Comparison of ENCODE assay signal across 10 mouse cellular contexts in genomic region chr13:111984081-111984574, GRCm38 (mm10).
DNase-seq lines count a peak whose midpoint lies in the region; ATAC-seq and TF ChIP-seq lines count a peak whose summit lies in the region.
"Had no signal": no experiment of that assay in that cellular context is flagged by ENCODE, and none has a peak within 500 bp of the region (broad histone marks: within the 10 kb centered on the region; RNA-seq: fewer than 3 reads in every experiment).

No protein-coding gene starts in this region.

- in situ Hi-C loops in CH12.LX (cut with MboI; ENCODE audit: low pct_ligation_motif_present, low pct_unique_long_range_greater_than_20kb, low sequenced_read_pairs): loop anchor here (10.0 kb wide), 2 partner anchors 169 to 271 kb away; no protein-coding TSS in a partner anchor

- intact Hi-C loops in left cerebral cortex, postnatal 10 days (cut with DNase I): no loop called here
- intact Hi-C loops in heart, postnatal 36 days (cut with DNase I): no loop called here

- TF ChIP-seq CTCF in CH12.LX (conservative IDR thresholded peaks at IDR 0.05 in 1 of 2, IDR thresholded peaks at IDR 0.05 in 1 of 2; ENCODE audit: low read depth in 2 of 2, low read length in 2 of 2): no peak

- no peak for TF ChIP-seq EP300 in CH12.LX (IDR thresholded peaks at IDR 0.05; ENCODE audit: low read length)

- dilution Hi-C loops in CH12.LX (cut with MboI; ENCODE audit: extremely low pct_ligation_motif_present, extremely low pct_unique_long_range_greater_than_20kb, low sequenced_read_pairs): no loop called here

- TF ChIP-seq POLR2A in CH12.LX (IDR thresholded peaks at IDR 0.05; ENCODE audit: low read depth, low read length): no peak

- peaks cover 30% of the 10 kb centered on the region for H3K4me1 ChIP-seq in lung, embryonic 15.5 days
- H3K4me1 ChIP-seq in CH12.LX (ENCODE audit: control insufficient read depth in 1 of 2, insufficient read depth in 2 of 2): peaks cover 16 to 62% of the 10 kb centered on the region in 2 experiments
- H3K4me1 ChIP-seq in intestine, embryonic 15.5 days (replicated peaks): peaks cover 18% of the 10 kb centered on the region

- H3K4me2 ChIP-seq in lung, embryonic 15.5 days: no peak overlapping the region
- peak overlapping the region; percentile 34 for H3K4me2 ChIP-seq in CH12.LX (ENCODE audit: insufficient read depth, low read depth, poor library complexity, severe bottlenecking)
- H3K4me2 ChIP-seq in intestine, embryonic 15.5 days (replicated peaks): no peak overlapping the region
- H3K4me2 ChIP-seq: heart, embryonic 15.5 days; neural tube, embryonic 15.5 days had no signal

- no peaks in the 10 kb centered on the region for H3K79me2 ChIP-seq in CH12.LX (replicated peaks; ENCODE audit: control insufficient read depth, extremely low read depth, insufficient read depth, poor library complexity, severe bottlenecking)

- H3K27ac ChIP-seq in lung, embryonic 15.5 days: no peak overlapping the region
- no peak overlapping the region for H3K27ac ChIP-seq in CH12.LX (ENCODE audit: insufficient read depth, low read depth)
- no peak overlapping the region for H3K27ac ChIP-seq in intestine, embryonic 15.5 days
- H3K27ac ChIP-seq: heart, embryonic 15.5 days; liver, embryonic 14.5 days; neural tube, embryonic 15.5 days had no signal

- H3K4me3 ChIP-seq in lung, embryonic 15.5 days: no peak overlapping the region
- H3K4me3 ChIP-seq in CH12.LX (replicated peaks in 1 of 3; ENCODE audit: low read depth in 2 of 3, low read length in 2 of 3, poor library complexity in 1 of 3): no peak overlapping the region
- no peak overlapping the region for H3K4me3 ChIP-seq in intestine, embryonic 15.5 days (replicated peaks)
- H3K4me3 ChIP-seq: heart, embryonic 15.5 days; neural tube, embryonic 15.5 days had no signal

- no peak for DNase-seq in lung, postnatal 14 days
- no peak for DNase-seq in CH12.LX (ENCODE audit: extremely low read depth)
- peak; percentile 59 to 75 for DNase-seq in thymus, adult 18-20 months
- no peak for DNase-seq in left cerebral cortex, postnatal 10 days (ENCODE audit: extremely low spot score in 1 of 2, low spot score in 2 of 2)
- no peak for DNase-seq in heart, postnatal 36 days

- H3K36me3 ChIP-seq in lung, embryonic 15.5 days: no peaks in the 10 kb centered on the region
- no peaks in the 10 kb centered on the region for H3K36me3 ChIP-seq in CH12.LX (replicated peaks in 1 of 2; ENCODE audit: control insufficient read depth in 1 of 2, insufficient read depth in 1 of 2, low read length in 1 of 2)
- no peaks in the 10 kb centered on the region for H3K36me3 ChIP-seq in intestine, embryonic 15.5 days
- H3K36me3 ChIP-seq: heart, embryonic 15.5 days; neural tube, embryonic 15.5 days had no signal

- WGBS in lung, embryonic 15.5 days: 31% methylated on average over 10 of the region's 10 CpGs
- WGBS in intestine, embryonic 15.5 days: 49% methylated on average over 10 of the region's 10 CpGs

- no peak for TF ChIP-seq RAD21 in CH12.LX (IDR thresholded peaks at IDR 0.05; ENCODE audit: low read depth, low read length)

- no peaks in the 10 kb centered on the region for H3K9me3 ChIP-seq in lung, embryonic 15.5 days
- H3K9me3 ChIP-seq in CH12.LX (replicated peaks; ENCODE audit: low read length): no peaks in the 10 kb centered on the region
- H3K9me3 ChIP-seq in intestine, embryonic 15.5 days: no peaks in the 10 kb centered on the region
- H3K9me3 ChIP-seq: heart, embryonic 15.5 days; neural tube, embryonic 15.5 days had no signal

- H3K9ac ChIP-seq in lung, embryonic 15.5 days: no peak overlapping the region
- no peak overlapping the region for H3K9ac ChIP-seq in CH12.LX (ENCODE audit: insufficient read depth, low read depth)
- H3K9ac ChIP-seq in intestine, embryonic 15.5 days: no peak overlapping the region
- H3K9ac ChIP-seq: heart, embryonic 15.5 days; liver, embryonic 14.5 days; neural tube, embryonic 15.5 days had no signal

- H3K27me3 ChIP-seq in lung, embryonic 15.5 days: no peaks in the 10 kb centered on the region
- no peaks in the 10 kb centered on the region for H3K27me3 ChIP-seq in CH12.LX (replicated peaks)
- H3K27me3 ChIP-seq in intestine, embryonic 15.5 days (replicated peaks): no peaks in the 10 kb centered on the region
- H3K27me3 ChIP-seq: neural tube, embryonic 15.5 days had no signal

- peak; percentile 62; the same call in 1 of the 2 replicates for ATAC-seq in lung, embryonic 15.5 days (ENCODE audit: borderline replicate concordance, extremely low read depth, low FRiP score, low TSS enrichment)
- ATAC-seq in intestine, embryonic 15.5 days: peak; percentile 62

TF ChIP-seq in CH12.LX, 34 proteins besides CTCF, POLR2A, EP300 and RAD21:
- TF ChIP-seq MAZ (IDR thresholded peaks at IDR 0.05; ENCODE audit: low read depth, low read length) (no peak), ZKSCAN1 (IDR thresholded peaks at IDR 0.05; ENCODE audit: borderline replicate concordance, low read depth, low read length) (no peak), POLR2AphosphoS2 (IDR thresholded peaks at IDR 0.05; ENCODE audit: low read depth, low read length) (no peak), MAX (IDR thresholded peaks at IDR 0.05; ENCODE audit: low read length) (peak; percentile 45; the same call in 1 of the 2 replicates), ELF1 (IDR thresholded peaks at IDR 0.05; ENCODE audit: low read depth, low read length) (0 out of 2 replicates have a peak, but pooled peaks have one; percentile 20), HCFC1 (IDR thresholded peaks at IDR 0.05; ENCODE audit: low read depth, low read length) (peak; percentile 31; the same call in 1 of the 2 replicates), ZC3H11A (IDR thresholded peaks at IDR 0.05; ENCODE audit: low read depth, low read length) (no peak), NRF1 (IDR thresholded peaks at IDR 0.05; ENCODE audit: low read depth, low read length) (no peak), RCOR1 (conservative IDR thresholded peaks at IDR 0.05; ENCODE audit: low read depth, low read length) (no peak), MYC (IDR thresholded peaks at IDR 0.05; ENCODE audit: low read depth, low read length) (no peak; the same call in 1 of the 2 replicates), USF2 (conservative IDR thresholded peaks at IDR 0.05; ENCODE audit: low read depth, low read length) (peak; percentile 54), BHLHE40 (IDR thresholded peaks at IDR 0.05; ENCODE audit: low read depth, low read length) (peak; percentile 82), NELFE (IDR thresholded peaks at IDR 0.05; ENCODE audit: low read depth, low read length) (no peak), JUND (conservative IDR thresholded peaks at IDR 0.05; ENCODE audit: low read depth, low read length) (no peak), ZNF384 (IDR thresholded peaks at IDR 0.05; ENCODE audit: low read depth, low read length) (no peak), CHD2 (IDR thresholded peaks at IDR 0.05; ENCODE audit: low read length) (no peak), TCF12 (IDR thresholded peaks at IDR 0.05; ENCODE audit: low read depth, low read length) (no peak), USF1 (IDR thresholded peaks at IDR 0.05; ENCODE audit: low read depth, low read length) (peak; percentile 75), MAFK (IDR thresholded peaks at IDR 0.05; ENCODE audit: insufficient replicate concordance, low read length) (no peak), ETS1 (conservative IDR thresholded peaks at IDR 0.05; ENCODE audit: low read depth, low read length) (no peak), SIN3A (IDR thresholded peaks at IDR 0.05; ENCODE audit: low read length) (no peak), E2F4 (IDR thresholded peaks at IDR 0.05; ENCODE audit: insufficient replicate concordance, low read depth, low read length) (no peak), TBP (conservative IDR thresholded peaks at IDR 0.05; ENCODE audit: low read depth, low read length) (no peak)

Comparison
In these comparisons a context has a peak if more than half of its experiments do, and no peak if none do; other contexts are left out.
1. DNase-seq: peak in thymus, adult 18-20 months (2 of 2); none in lung, postnatal 14 days (single experiment), CH12.LX (single experiment), left cerebral cortex, postnatal 10 days (0 of 2) and heart, postnatal 36 days (0 of 2).